Mouse (Mus musculus) small intestine, adult 2 months (tissue): ENCODE data around the gene Rassf3. TPM values are rescaled to one million over a fixed set of nuclear protein-coding genes. Genes with fewer than 3 reads are reported as not detected.

ENCODE experiments used
- H3K27ac ChIP-seq: fragments of 200-500 bp; 2 replicates; pipeline ENCODE4 v1.5.1; 2012; ENCODE audit warnings: low read depth, low read length, control low read depth, inconsistent platforms; ENCODE audit not compliant: insufficient read depth
- H3K27me3 ChIP-seq: fragments of 200-500 bp; 2 replicates; pipeline ENCODE4 v1.6.1; 2012; ENCODE audit warnings: mild to moderate bottlenecking, moderate library complexity, low read length, inconsistent platforms; ENCODE audit not compliant: control insufficient read depth, insufficient read depth
- H3K36me3 ChIP-seq: fragments of 200-500 bp; 2 replicates; pipeline ENCODE4 v1.6.1; 2012; ENCODE audit warnings: mild to moderate bottlenecking, low read length, control low read depth, inconsistent platforms; ENCODE audit not compliant: control insufficient read depth, insufficient read depth
- H3K4me1 ChIP-seq: fragments of 200-500 bp; 2 replicates; pipeline ENCODE4 v1.6.1; 2012; ENCODE audit warnings: low read length, inconsistent platforms, mixed read lengths; ENCODE audit not compliant: control insufficient read depth, insufficient read depth, insufficient read length
- H3K4me3 ChIP-seq: fragments of 200-500 bp; 2 replicates; pipeline ENCODE4 v1.5.1; 2012; ENCODE audit warnings: low read depth, mild to moderate bottlenecking, control low read depth, inconsistent platforms, low read length, moderate library complexity
- CTCF ChIP-seq: fragments of 200-500 bp; IDR thresholded peaks from 2 replicates; pipeline ENCODE4 v1.5.1; 2012; ENCODE audit warnings: low read depth, mild to moderate bottlenecking, control low read depth, inconsistent platforms, low read length, moderate library complexity, mixed read lengths; ENCODE audit not compliant: insufficient replicate concordance, insufficient read length; ENCODE audit errors: extremely low read depth
- POLR2A ChIP-seq: fragments of 200-500 bp; IDR thresholded peaks from 2 replicates; pipeline ENCODE4 v1.6.1; 2012; ENCODE audit warnings: low read depth, mild to moderate bottlenecking, control low read depth, inconsistent platforms, low read length, moderate library complexity
- WGBS: fragments of 180-500 bp; shearing (Covaris S2); methylation state at CpG from one replicate; pipeline ENCODE4 v1.1.7; 2018; 5-methylcytosine and 5-hydroxymethylcytosine counted together
- polyA plus RNA-seq: library from polyadenylated mRNA; depleted of rRNA; stranded (reverse); fragments of >200 nt; gene quantifications from 2 replicates; pipeline ENCODE4 v1.2.3, GENCODE M21; 2012

The Rassf3 gene
- polyA plus RNA-seq, 1 experiment: 25.8 TPM

- no peak overlapping the region for H3K27ac ChIP-seq
- no peak overlapping the region for H3K4me3 ChIP-seq
- H3K4me1 ChIP-seq: peaks cover 22% of the 10 kb centered on the region
- no peaks in the 10 kb centered on the region for H3K27me3 ChIP-seq
- 43% methylated on average over 5 of the region's 5 CpGs for WGBS
- TF ChIP-seq POLR2A: no peak
- TF ChIP-seq CTCF: no peak
- H3K36me3 ChIP-seq: no peaks in the 10 kb centered on the region
Measured at GRCm38 (mm10) chr10:121468985-121469384, 7.2 kb downstream of the Rassf3 start.

- H3K27ac ChIP-seq: no peak overlapping the region
- 0 out of 2 replicates have a peak, but pooled peaks cover 3% of the 10 kb centered on the region for H3K36me3 ChIP-seq
- TF ChIP-seq POLR2A: no peak
- no peak for TF ChIP-seq CTCF
- H3K4me1 ChIP-seq: peaks cover 21% of the 10 kb centered on the region
- WGBS: 83% methylated on average over 5 of the region's 5 CpGs
- no peaks in the 10 kb centered on the region for H3K27me3 ChIP-seq
- no peak overlapping the region for H3K4me3 ChIP-seq
Measured at GRCm38 (mm10) chr10:121468261-121468660, 7.9 kb downstream of the Rassf3 start.

GRCm38 (mm10) chr10:121467792-121468191 lies 8.4 kb downstream of the Rassf3 start:
- peaks cover 17% of the 10 kb centered on the region for H3K4me1 ChIP-seq
- WGBS: 57% methylated on average over 8 of the region's 8 CpGs

GRCm38 (mm10) chr10:121467016-121467415 lies 9.1 kb downstream of the Rassf3 start:
- no peak overlapping the region for H3K27ac ChIP-seq
- H3K36me3 ChIP-seq: 0 out of 2 replicates have a peak, but pooled peaks cover 5% of the 10 kb centered on the region
- H3K4me3 ChIP-seq: no peak overlapping the region
- WGBS: 88% methylated on average over 13 of the region's 13 CpGs
- H3K4me1 ChIP-seq: peaks cover 12% of the 10 kb centered on the region
- no peaks in the 10 kb centered on the region for H3K27me3 ChIP-seq
- TF ChIP-seq POLR2A (no peak), CTCF (no peak)

More at GRCm38 (mm10) chr10:121467792-121468191, 8.4 kb downstream of the Rassf3 start:
- Histone ChIP-seq H3K4me3 (no peak overlapping the region), H3K36me3 (0 out of 2 replicates have a peak, but pooled peaks cover 3% of the 10 kb centered on the region), H3K27me3 (no peaks in the 10 kb centered on the region), H3K27ac (no peak overlapping the region)
- TF ChIP-seq POLR2A (no peak), CTCF (no peak)

GRCm38 (mm10) chr10:121465033-121465432 lies 11.1 kb downstream of the Rassf3 start:
- H3K27ac ChIP-seq: no peak overlapping the region
- TF ChIP-seq POLR2A (no peak), CTCF (no peak)
- 0 out of 2 replicates have a peak, but pooled peaks cover 5% of the 10 kb centered on the region for H3K36me3 ChIP-seq
- no peaks in the 10 kb centered on the region for H3K27me3 ChIP-seq
- WGBS: 20% methylated on average over 5 of the region's 5 CpGs
- H3K4me1 ChIP-seq: peaks cover 12% of the 10 kb centered on the region
- no peak overlapping the region for H3K4me3 ChIP-seq

GRCm38 (mm10) chr10:121462162-121462881 lies 13.8 kb downstream of the Rassf3 start:
- Histone ChIP-seq H3K27ac (no peak overlapping the region), H3K4me1 (peaks cover 29% of the 10 kb centered on the region), H3K36me3 (0 out of 2 replicates have a peak, but pooled peaks cover 5% of the 10 kb centered on the region), H3K4me3 (no peak overlapping the region), H3K27me3 (no peaks in the 10 kb centered on the region)
- 83% methylated on average over 24 of the region's 24 CpGs for WGBS
- no peak for TF ChIP-seq POLR2A
- no peak for TF ChIP-seq CTCF

GRCm38 (mm10) chr10:121461404-121462161 lies 14.6 kb downstream of the Rassf3 start:
- peak overlapping the region; percentile 11; the same call in 1 of the 2 replicates for H3K27ac ChIP-seq
- H3K27me3 ChIP-seq: no peaks in the 10 kb centered on the region
- peaks cover 30% of the 10 kb centered on the region for H3K4me1 ChIP-seq
- H3K36me3 ChIP-seq: 0 out of 2 replicates have a peak, but pooled peaks cover 5% of the 10 kb centered on the region
- 0 out of 2 replicates have a peak overlapping the region, but pooled peaks have one; percentile 3 for H3K4me3 ChIP-seq
- 68% methylated on average over 22 of the region's 22 CpGs for WGBS
- TF ChIP-seq CTCF (no peak), POLR2A (no peak)
